Mouse (Mus musculus) neural tube, embryonic 11.5 days (tissue): Measurements from ENCODE around the gene 2610528A11Rik. TPM values are rescaled to one million over a fixed set of nuclear protein-coding genes. Genes with fewer than 3 reads are reported as not detected.
"Not testable (repeated sequence)": the region's sequence is repeated elsewhere in the genome, so short reads cannot be mapped to it uniquely, and the experiment has no call there.

ENCODE experiments used
- ATAC-seq: fragments of 200-750 bp; cut with Nextera tagmentation; 2 replicates; pipeline ENCODE4 v1.8.0; 2017; ENCODE audit warnings: moderate number of reproducible peaks, mild to moderate bottlenecking, moderate TSS enrichment, moderate library complexity; ENCODE audit not compliant: insufficient read depth, low FRiP score, low TSS enrichment
- DNase-seq: peaks from one replicate; pipeline ENCODE4 v3.0.0-alpha.2; 2015; ENCODE audit warnings: low spot score
- H3K27ac ChIP-seq: fragments of 300-500 bp; sonication (generic); 2 replicates; pipeline ENCODE4 v1.5.1; 2014; ENCODE audit warnings: low read depth, mild to moderate bottlenecking, low read length
- H3K27me3 ChIP-seq: fragments of 300-500 bp; sonication (generic); 2 replicates; pipeline ENCODE4 v1.6.1; 2014; ENCODE audit warnings: mild to moderate bottlenecking, low read length, mixed read lengths; ENCODE audit not compliant: control insufficient read depth, insufficient read depth
- H3K36me3 ChIP-seq: fragments of 300-500 bp; sonication (generic); 2 replicates; pipeline ENCODE4 v1.6.1; 2014; ENCODE audit warnings: mild to moderate bottlenecking, low read length, moderate library complexity, mixed read lengths; ENCODE audit not compliant: control insufficient read depth, insufficient read depth
- H3K4me1 ChIP-seq: fragments of 300-500 bp; sonication (generic); 2 replicates; pipeline ENCODE4 v1.6.1; 2014; ENCODE audit warnings: low read length, mixed read lengths; ENCODE audit not compliant: control insufficient read depth, insufficient read depth
- H3K4me2 ChIP-seq: fragments of 300-500 bp; sonication (generic); 2 replicates; pipeline ENCODE4 v1.6.1; 2014; ENCODE audit warnings: low read depth, mild to moderate bottlenecking, moderate library complexity
- H3K4me3 ChIP-seq: fragments of 300-500 bp; sonication (generic); 2 replicates; pipeline ENCODE4 v1.5.1; 2014; ENCODE audit warnings: low read depth, low read length
- H3K9ac ChIP-seq: fragments of 300-500 bp; sonication (generic); 2 replicates; pipeline ENCODE4 v1.6.1; 2014; ENCODE audit warnings: mild to moderate bottlenecking, low read length
- H3K9me3 ChIP-seq: fragments of 300-500 bp; sonication (generic); 2 replicates; pipeline ENCODE4 v1.6.1; 2016; ENCODE audit warnings: low read length; ENCODE audit not compliant: control insufficient read depth
- WGBS: fragments of 180-500 bp; shearing (Covaris S2); extraction: QIAGEN DNeasy Blood & Tissue Kit; methylation state at CpG from one replicate; pipeline ENCODE4 v1.1.7; 2014; 5-methylcytosine and 5-hydroxymethylcytosine counted together
- polyA plus RNA-seq: library from polyadenylated mRNA; unstranded; fragments of >200 nt; fragmentation: Nextera tagmentation; extraction: Ambion mirVana; gene quantifications from 2 replicates; pipeline ENCODE4 v1.2.1, GENCODE M21; 2014

Gene 2610528A11Rik
- polyA plus RNA-seq: 0.68 TPM in 1 of 2 replicates, not detected in the other

GRCm38 (mm10) chr14:37113922-37114321 lies at the start of gene 2610528A11Rik:
2610528A11Rik (minus strand) TSS chr14:37114022.
- no peaks in the 10 kb centered on the region for H3K36me3 ChIP-seq
- ATAC-seq: no peak
- no peak for DNase-seq
- no peaks in the 10 kb centered on the region for H3K4me1 ChIP-seq
- no peak within 1 kb of the TSS for H3K9ac ChIP-seq
- H3K27ac ChIP-seq: no peak within 1 kb of the TSS
- WGBS: 72% methylated on average over 3 of the region's 3 CpGs
- no peaks in the 10 kb centered on the region for H3K27me3 ChIP-seq
- H3K4me3 ChIP-seq: no peak within 1 kb of the TSS
- H3K4me2 ChIP-seq: no peak within 1 kb of the TSS
- H3K9me3 ChIP-seq: no peaks in the 10 kb centered on the region

- 87% methylated on average over 4 of the region's 4 CpGs for WGBS
These were observed 49.6 kb upstream of the 2610528A11Rik start for GRCm38 (mm10) chr14:37163277-37163956.

GRCm38 (mm10) chr14:37154391-37154790 lies 40.6 kb upstream of the 2610528A11Rik start:
- no peak overlapping the region for H3K4me3 ChIP-seq
- WGBS: 100% methylated on average over 1 of the region's 1 CpGs
- DNase-seq (no peak), ATAC-seq (no peak)
- H3K9ac ChIP-seq: no peak overlapping the region
- H3K27me3 ChIP-seq: no peaks in the 10 kb centered on the region
- H3K36me3 ChIP-seq: no peaks in the 10 kb centered on the region
- no peaks in the 10 kb centered on the region for H3K9me3 ChIP-seq
- H3K27ac ChIP-seq: no peak overlapping the region
- no peaks in the 10 kb centered on the region for H3K4me1 ChIP-seq
- no peak overlapping the region for H3K4me2 ChIP-seq

More at GRCm38 (mm10) chr14:37163277-37163956, 49.6 kb upstream of the 2610528A11Rik start:
- ATAC-seq: no peak
- Histone ChIP-seq H3K9ac (no peak overlapping the region), H3K4me2 (no peak overlapping the region), H3K27me3 (no peaks in the 10 kb centered on the region), H3K27ac (no peak overlapping the region), H3K9me3 (no peaks in the 10 kb centered on the region), H3K4me3 (no peak overlapping the region), H3K4me1 (no peaks in the 10 kb centered on the region), H3K36me3 (no peaks in the 10 kb centered on the region)
- DNase-seq: no peak

GRCm38 (mm10) chr14:37139051-37139710 lies 25.4 kb upstream of the 2610528A11Rik start:
- 62% methylated on average over 8 of the region's 8 CpGs for WGBS
- DNase-seq: no peak
- Histone ChIP-seq H3K4me2 (no peak overlapping the region), H3K27me3 (no peaks in the 10 kb centered on the region), H3K9ac (no peak overlapping the region), H3K4me3 (no peak overlapping the region), H3K9me3 (no peaks in the 10 kb centered on the region), H3K36me3 (no peaks in the 10 kb centered on the region), H3K27ac (no peak overlapping the region), H3K4me1 (no peaks in the 10 kb centered on the region)
- ATAC-seq: no peak

- not testable (repeated sequence) for H3K27me3 ChIP-seq
These were observed 23.8 kb upstream of the 2610528A11Rik start for GRCm38 (mm10) chr14:37137596-37137995.

GRCm38 (mm10) chr14:37136110-37136509 lies 22.3 kb upstream of the 2610528A11Rik start:
- H3K9me3 ChIP-seq: no peaks in the 10 kb centered on the region
- H3K4me2 ChIP-seq: no peak overlapping the region
- H3K27ac ChIP-seq: no peak overlapping the region
- no peaks in the 10 kb centered on the region for H3K4me1 ChIP-seq
- DNase-seq (no peak), ATAC-seq (no peak)
- H3K36me3 ChIP-seq: no peaks in the 10 kb centered on the region; the same call in 1 of the 2 replicates
- no peak overlapping the region for H3K9ac ChIP-seq
- no peaks in the 10 kb centered on the region for H3K27me3 ChIP-seq
- H3K4me3 ChIP-seq: no peak overlapping the region
- 89% methylated on average over 4 of the region's 4 CpGs for WGBS

More at GRCm38 (mm10) chr14:37137596-37137995, 23.8 kb upstream of the 2610528A11Rik start:
- 79% methylated on average over 2 of the region's 3 CpGs for WGBS
- not testable (repeated sequence) for H3K36me3 ChIP-seq, H3K27ac ChIP-seq, DNase-seq, H3K9me3 ChIP-seq, H3K4me2 ChIP-seq, H3K9ac ChIP-seq, H3K4me3 ChIP-seq, H3K4me1 ChIP-seq, ATAC-seq

GRCm38 (mm10) chr14:37135671-37136070 lies 21.8 kb upstream of the 2610528A11Rik start:
- H3K4me2 ChIP-seq: peak overlapping the region; percentile 64
- peak overlapping the region; percentile 35 for H3K9ac ChIP-seq
- peak overlapping the region; percentile 62 for H3K4me3 ChIP-seq
- ATAC-seq: peak; percentile 71
- H3K9me3 ChIP-seq: no peaks in the 10 kb centered on the region
- DNase-seq: no peak
- WGBS: 3% methylated on average over 10 of the region's 10 CpGs
- H3K27me3 ChIP-seq: no peaks in the 10 kb centered on the region
- no peak overlapping the region for H3K27ac ChIP-seq
- H3K36me3 ChIP-seq: no peaks in the 10 kb centered on the region; the same call in 1 of the 2 replicates
- H3K4me1 ChIP-seq: no peaks in the 10 kb centered on the region

- Histone ChIP-seq H3K4me3 (peak within 1 kb of the TSS; percentile 62), H3K27ac (no peak within 1 kb of the TSS; the same call in 1 of the 2 replicates), H3K9me3 (no peaks in the 10 kb centered on the region), H3K9ac (peak within 1 kb of the TSS; percentile 71), H3K4me1 (no peaks in the 10 kb centered on the region), H3K27me3 (no peaks in the 10 kb centered on the region), H3K36me3 (no peaks in the 10 kb centered on the region; the same call in 1 of the 2 replicates), H3K4me2 (peak within 1 kb of the TSS; percentile 64)
- WGBS: under 1% methylated on average over 38 of the region's 38 CpGs
- DNase-seq (peak; percentile 96), ATAC-seq (peak; percentile 99)
These were observed 21.3 kb upstream of the 2610528A11Rik start, which contains the start of gene Ghitm for GRCm38 (mm10) chr14:37135127-37135593. Ghitm (minus strand) TSS chr14:37135272.
